Mouse (Mus musculus) WW6 (cell line): ENCODE measurements around the gene Afg1l.

ENCODE experiments used
- DNase-seq: peaks from one replicate; pipeline ENCODE4 v3.0.0-alpha.2; 2013; ENCODE audit warnings: low read depth, low spot score

Gene Afg1l

GRCm38 (mm10) chr10:42384946-42385644 is 93.3 kb downstream of the Afg1l start:
- DNase-seq = no peak

- DNase-seq = no peak
These were observed 94.7 kb downstream of the Afg1l start for GRCm38 (mm10) chr10:42383708-42384107.

GRCm38 (mm10) chr10:42364216-42364615 is 114.1 kb downstream of the Afg1l start:
- no peak for DNase-seq

GRCm38 (mm10) chr10:42355980-42356379 is 122.4 kb downstream of the Afg1l start:
- DNase-seq = peak; percentile 3

GRCm38 (mm10) chr10:42347986-42348385 is 130.4 kb downstream of the Afg1l start:
- no peak for DNase-seq

GRCm38 (mm10) chr10:42347127-42347526 is 131.2 kb downstream of the Afg1l start:
- no peak for DNase-seq

GRCm38 (mm10) chr10:42346179-42346877 is 132.0 kb downstream of the Afg1l start:
- no peak for DNase-seq

GRCm38 (mm10) chr10:42342714-42343113 is 135.7 kb downstream of the Afg1l start:
- no peak for DNase-seq

- no peak for DNase-seq
These were observed 136.4 kb downstream of the Afg1l start for GRCm38 (mm10) chr10:42341815-42342457.

GRCm38 (mm10) chr10:42340426-42340793 is 138.0 kb downstream of the Afg1l start:
- no peak for DNase-seq

- DNase-seq = no peak
These were observed 138.5 kb downstream of the Afg1l start for GRCm38 (mm10) chr10:42339773-42340425.

GRCm38 (mm10) chr10:42338456-42338855 is 139.9 kb downstream of the Afg1l start:
- DNase-seq = no peak

GRCm38 (mm10) chr10:42327576-42327975 is 150.8 kb downstream of the Afg1l start:
- DNase-seq = no peak

- DNase-seq = no peak
These were observed 153.1 kb downstream of the Afg1l start for GRCm38 (mm10) chr10:42325305-42325704.

- DNase-seq = no peak
These were observed 154.4 kb downstream of the Afg1l start for GRCm38 (mm10) chr10:42323978-42324377.

GRCm38 (mm10) chr10:42313222-42313786 is 165.1 kb downstream of the Afg1l start:
- DNase-seq = no peak

- no peak for DNase-seq
These were observed 165.8 kb downstream of the Afg1l start for GRCm38 (mm10) chr10:42312557-42312956.

- DNase-seq = no peak
These were observed 169.7 kb downstream of the Afg1l start for GRCm38 (mm10) chr10:42308687-42308987.

- DNase-seq = peak; percentile 67
These were observed 170.2 kb downstream of the Afg1l start for GRCm38 (mm10) chr10:42307980-42308686.

- DNase-seq = no peak
These were observed 171.9 kb downstream of the Afg1l start for GRCm38 (mm10) chr10:42306422-42306821.

- no peak for DNase-seq
These were observed 177.6 kb downstream of the Afg1l start for GRCm38 (mm10) chr10:42300805-42301204.
